Mouse (Mus musculus): ENCODE data around the gene Ell2. TPM values are rescaled to one million over a fixed set of nuclear protein-coding genes. Genes with fewer than 3 reads are reported as not detected.
"Not testable (repeated sequence)": the region's sequence is repeated elsewhere in the genome, so short reads cannot be mapped to it uniquely, and the experiment has no call there.

Ell2 gene
- polyA plus RNA-seq, 1 experiment from 2014 or later = 34.2 TPM

GRCm38 (mm10) chr13:75710152-75710551 is 3.6 kb downstream of the Ell2 start:
- Histone ChIP-seq H3K27ac (replicated peaks) (peak overlapping the region; percentile 93), H3K36me3 (replicated peaks) (peaks cover 23% of the 10 kb centered on the region), H3K4me1 (replicated peaks) (peaks cover 70% of the 10 kb centered on the region), H3K4me3 (replicated peaks) (peak overlapping the region; percentile 95), H3K9ac (peak overlapping the region; percentile 99), H3K9me3 (replicated peaks) (no peaks in the 10 kb centered on the region), H3K27me3 (no peaks in the 10 kb centered on the region), H3K4me2 (peak overlapping the region; percentile 72)
- ATAC-seq (ENCODE audit: insufficient read depth) = no peak
- WGBS (ENCODE audit: insufficient replicate concordance) = 34% methylated on average over 6 of the region's 6 CpGs

DNA sequence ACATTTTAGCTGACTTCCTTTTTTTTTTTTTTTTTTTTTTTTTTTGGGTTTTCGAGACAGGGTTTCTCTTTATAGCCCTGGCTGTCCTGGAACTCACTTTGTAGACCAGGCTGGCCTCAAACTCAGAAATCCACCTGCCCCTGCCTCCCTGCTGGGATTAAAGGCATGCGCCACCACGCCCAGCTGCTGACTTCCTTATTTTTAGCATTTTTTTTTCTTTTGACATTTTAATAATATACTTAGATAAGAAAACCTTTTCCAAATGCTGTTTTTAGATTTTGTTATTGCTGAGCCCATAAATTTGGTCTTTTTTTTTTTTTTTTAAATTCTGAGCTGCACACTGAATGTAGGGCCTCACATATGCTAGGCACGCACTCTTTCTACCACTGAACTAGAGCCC is 5.0 kb downstream of the Ell2 start:
- WGBS (ENCODE audit: insufficient replicate concordance) = 59% methylated on average over 4 of the region's 4 CpGs
- Histone ChIP-seq H3K4me3 (replicated peaks) (peak overlapping the region; percentile 21), H3K27ac (replicated peaks) (peak overlapping the region; percentile 53; the same call in 1 of the 2 replicates), H3K4me2 (peak overlapping the region; percentile 72), H3K36me3 (replicated peaks) (peaks cover 23% of the 10 kb centered on the region), H3K4me1 (replicated peaks) (peaks cover 76% of the 10 kb centered on the region)
- H3K9ac ChIP-seq; H3K27me3 ChIP-seq; ATAC-seq (ENCODE audit: insufficient read depth); H3K9me3 ChIP-seq (replicated peaks): not testable (repeated sequence)

DNA sequence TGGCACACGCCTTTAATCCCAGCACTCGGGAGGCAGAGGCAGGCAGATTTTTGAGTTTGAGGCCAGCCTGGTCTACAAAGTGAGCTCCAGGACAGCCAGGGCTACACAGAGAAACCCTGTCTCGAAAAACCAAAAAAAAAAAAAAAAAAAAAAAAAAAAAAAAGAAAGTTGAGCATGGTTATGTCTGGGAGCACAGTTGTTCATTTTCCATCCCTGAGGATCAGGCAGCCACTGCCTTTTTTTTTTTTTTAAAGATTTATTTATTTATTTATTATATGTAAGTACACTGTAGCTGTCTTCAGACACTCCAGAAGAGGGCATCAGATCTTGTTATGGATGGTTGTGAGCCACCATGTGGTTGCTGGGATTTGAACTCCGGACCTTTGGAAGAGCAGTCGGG is 6.0 kb downstream of the Ell2 start:
- H3K27me3 ChIP-seq; H3K9ac ChIP-seq; H3K4me3 ChIP-seq (replicated peaks); H3K9me3 ChIP-seq (replicated peaks); H3K27ac ChIP-seq (replicated peaks); ATAC-seq (ENCODE audit: insufficient read depth): not testable (repeated sequence)
- Histone ChIP-seq H3K36me3 (replicated peaks) (peaks cover 23% of the 10 kb centered on the region), H3K4me1 (replicated peaks) (peaks cover 80% of the 10 kb centered on the region), H3K4me2 (peak overlapping the region; percentile 72; the same call in 1 of the 2 replicates)
- 77% methylated on average over 5 of the region's 5 CpGs for WGBS (ENCODE audit: insufficient replicate concordance)

GRCm38 (mm10) chr13:75714407-75714806 is 7.8 kb downstream of the Ell2 start:
- 0 out of 2 replicates have a peak overlapping the region, but pooled peaks have one; percentile 3 for H3K9ac ChIP-seq
- peak overlapping the region; percentile 3; the same call in 1 of the 2 replicates for H3K4me3 ChIP-seq (replicated peaks)
- H3K36me3 ChIP-seq (replicated peaks) = peaks cover 27% of the 10 kb centered on the region
- no peaks in the 10 kb centered on the region for H3K9me3 ChIP-seq (replicated peaks)
- peak overlapping the region; percentile 72 for H3K27ac ChIP-seq (replicated peaks)
- ATAC-seq (ENCODE audit: insufficient read depth) = no peak
- H3K4me1 ChIP-seq (replicated peaks) = peaks cover 92% of the 10 kb centered on the region
- H3K27me3 ChIP-seq = no peaks in the 10 kb centered on the region
- peak overlapping the region; percentile 36 for H3K4me2 ChIP-seq
- WGBS (ENCODE audit: insufficient replicate concordance) = 78% methylated on average over 6 of the region's 6 CpGs

- H3K4me3 ChIP-seq (replicated peaks) = peak overlapping the region; percentile 20
- peak overlapping the region; percentile 57 for H3K4me2 ChIP-seq
- no peaks in the 10 kb centered on the region for H3K27me3 ChIP-seq
- ATAC-seq (ENCODE audit: insufficient read depth) = peak; percentile 75
- H3K9me3 ChIP-seq (replicated peaks) = no peaks in the 10 kb centered on the region
- peak overlapping the region; percentile 13 for H3K9ac ChIP-seq
- H3K4me1 ChIP-seq (replicated peaks) = peaks cover 94% of the 10 kb centered on the region
- H3K27ac ChIP-seq (replicated peaks) = peak overlapping the region; percentile 77
- peaks cover 33% of the 10 kb centered on the region for H3K36me3 ChIP-seq (replicated peaks)
- WGBS (ENCODE audit: insufficient replicate concordance) = 24% methylated on average over 3 of the region's 3 CpGs
Measured at GRCm38 (mm10) chr13:75717638-75718302, 11.2 kb downstream of the Ell2 start.

DNA sequence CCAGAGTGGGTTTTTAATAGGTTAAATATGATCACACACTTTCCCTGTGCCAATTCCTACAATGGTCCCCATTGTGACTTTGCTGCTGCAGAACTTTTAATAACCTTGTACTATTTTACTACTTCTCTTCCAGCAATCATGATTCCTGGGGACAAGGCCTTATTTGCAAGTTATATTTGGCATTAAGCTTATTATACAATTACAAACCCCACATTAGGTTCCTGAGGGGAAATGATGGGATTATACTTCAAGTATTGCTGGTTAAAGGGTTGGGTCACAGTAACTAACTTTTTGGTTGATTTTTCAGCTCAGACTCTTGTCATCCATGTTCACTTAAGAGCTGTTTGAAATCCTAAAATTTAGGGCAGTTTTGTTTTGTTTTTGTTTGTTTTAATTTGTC is 11.8 kb downstream of the Ell2 start:
- no peak for ATAC-seq (ENCODE audit: insufficient read depth)
- Histone ChIP-seq H3K9me3 (replicated peaks) (no peaks in the 10 kb centered on the region), H3K9ac (peak overlapping the region; percentile 13), H3K4me1 (replicated peaks) (peaks cover 94% of the 10 kb centered on the region), H3K4me2 (peak overlapping the region; percentile 57), H3K36me3 (replicated peaks) (peaks cover 32% of the 10 kb centered on the region), H3K27me3 (no peaks in the 10 kb centered on the region), H3K27ac (replicated peaks) (peak overlapping the region; percentile 77), H3K4me3 (replicated peaks) (peak overlapping the region; percentile 20)

DNA sequence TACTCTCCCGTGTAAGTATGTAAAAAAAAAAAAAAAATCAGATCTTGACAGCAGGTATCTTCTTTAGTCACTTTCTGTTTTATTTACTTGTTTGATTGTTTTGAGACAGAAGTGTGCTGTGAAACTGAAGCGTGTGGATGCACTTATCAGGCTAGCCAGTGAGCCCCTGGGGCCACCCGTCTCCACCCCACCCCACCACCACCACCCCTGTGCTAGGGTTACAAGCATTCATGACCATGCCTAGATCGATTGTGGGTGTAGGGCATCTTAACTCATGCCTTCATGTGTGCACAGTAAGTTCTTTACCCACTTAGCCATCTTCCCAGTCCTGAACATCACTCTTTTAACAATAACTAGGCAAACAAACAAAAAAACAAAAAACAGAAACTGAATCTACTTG is 13.1 kb downstream of the Ell2 start:
- H3K9me3 ChIP-seq (replicated peaks) = no peaks in the 10 kb centered on the region
- H3K27me3 ChIP-seq = no peaks in the 10 kb centered on the region
- peaks cover 34% of the 10 kb centered on the region for H3K36me3 ChIP-seq (replicated peaks)
- H3K4me3 ChIP-seq (replicated peaks) = peak overlapping the region; percentile 32
- H3K4me1 ChIP-seq (replicated peaks) = peaks cover 93% of the 10 kb centered on the region
- whole genome bisulfite sequencing (ENCODE audit: insufficient replicate concordance) = 19% methylated on average over 4 of the region's 4 CpGs
- peak overlapping the region; percentile 67 for H3K4me2 ChIP-seq
- peak; percentile 89 for ATAC-seq (ENCODE audit: insufficient read depth)
- peak overlapping the region; percentile 84 for H3K27ac ChIP-seq (replicated peaks)
- peak overlapping the region; percentile 25; the same call in 1 of the 2 replicates for H3K9ac ChIP-seq

GRCm38 (mm10) chr13:75726569-75727373 is 20.2 kb downstream of the Ell2 start:
- H3K4me3 ChIP-seq (replicated peaks) = no peak overlapping the region
- peaks cover 53% of the 10 kb centered on the region for H3K36me3 ChIP-seq (replicated peaks)
- ATAC-seq (ENCODE audit: insufficient read depth) = no peak
- H3K9me3 ChIP-seq (replicated peaks) = no peaks in the 10 kb centered on the region
- peaks cover 78% of the 10 kb centered on the region for H3K4me1 ChIP-seq (replicated peaks)
- peak overlapping the region; percentile 32; the same call in 1 of the 2 replicates for H3K4me2 ChIP-seq
- WGBS (ENCODE audit: insufficient replicate concordance) = 64% methylated on average over 4 of the region's 4 CpGs
- H3K27me3 ChIP-seq = no peaks in the 10 kb centered on the region
- H3K27ac ChIP-seq (replicated peaks) = peak overlapping the region; percentile 21
- H3K9ac ChIP-seq = peak overlapping the region; percentile 12; the same call in 1 of the 2 replicates

DNA sequence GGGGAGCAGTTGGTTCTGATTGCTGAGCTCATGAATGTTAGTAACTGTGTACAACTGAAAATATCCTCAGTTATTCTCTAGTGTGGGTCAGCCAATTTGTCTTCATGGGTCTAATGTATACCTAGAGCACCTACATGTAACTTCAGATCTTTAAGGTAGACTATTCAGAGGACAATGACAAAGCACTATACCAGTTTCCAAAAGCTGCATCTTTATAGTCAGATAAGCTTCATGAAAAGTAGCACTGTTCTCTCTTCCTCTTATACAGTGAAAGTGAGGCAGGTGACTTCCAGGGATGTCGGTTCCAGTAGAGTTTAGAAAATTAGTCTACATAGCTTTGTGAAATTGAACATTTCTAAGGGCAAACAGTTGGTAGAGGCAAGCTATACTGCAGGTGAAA is 21.4 kb downstream of the Ell2 start:
- no peaks in the 10 kb centered on the region for H3K9me3 ChIP-seq (replicated peaks)
- no peaks in the 10 kb centered on the region for H3K27me3 ChIP-seq
- peaks cover 52% of the 10 kb centered on the region for H3K36me3 ChIP-seq (replicated peaks)
- H3K27ac ChIP-seq (replicated peaks) = peak overlapping the region; percentile 81
- no peak overlapping the region for H3K4me3 ChIP-seq (replicated peaks)
- ATAC-seq (ENCODE audit: insufficient read depth) = peak; percentile 53
- peaks cover 80% of the 10 kb centered on the region for H3K4me1 ChIP-seq (replicated peaks)
- peak overlapping the region; percentile 28 for H3K4me2 ChIP-seq
- 50% methylated on average over 1 of the region's 1 CpGs for WGBS (ENCODE audit: insufficient replicate concordance)
- no peak overlapping the region for H3K9ac ChIP-seq

- Histone ChIP-seq H3K36me3 (replicated peaks) (peaks cover 35% of the 10 kb centered on the region), H3K4me2 (peak overlapping the region; percentile 48), H3K9ac (peak overlapping the region; percentile 23; the same call in 1 of the 2 replicates), H3K27me3 (no peaks in the 10 kb centered on the region), H3K4me3 (replicated peaks) (no peak overlapping the region), H3K4me1 (replicated peaks) (peaks cover 79% of the 10 kb centered on the region), H3K27ac (replicated peaks) (peak overlapping the region; percentile 84), H3K9me3 (replicated peaks) (no peaks in the 10 kb centered on the region)
- 53% methylated on average over 1 of the region's 1 CpGs for WGBS (ENCODE audit: insufficient replicate concordance)
- peak; percentile 41 for ATAC-seq (ENCODE audit: insufficient read depth)
Measured at GRCm38 (mm10) chr13:75729834-75730233, 23.3 kb downstream of the Ell2 start.

DNA sequence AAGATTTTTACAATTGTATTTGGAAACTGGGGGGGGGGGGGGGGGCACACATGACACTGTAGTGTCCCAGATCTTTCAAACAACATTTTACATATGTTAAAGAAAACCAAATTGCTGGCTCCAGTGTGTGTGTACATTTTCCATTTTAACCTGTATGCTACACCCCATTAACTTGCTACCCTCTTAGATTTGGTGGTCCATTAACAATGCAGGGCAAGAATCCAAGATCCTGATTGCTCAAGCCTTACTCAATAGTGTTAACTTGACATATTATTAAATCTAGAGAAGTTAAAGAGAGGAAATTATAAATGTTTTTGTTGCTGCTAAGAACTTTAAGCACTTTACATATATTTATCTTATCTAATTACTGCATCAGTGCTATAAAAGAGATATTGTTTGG is 24.2 kb downstream of the Ell2 start:
- no peak overlapping the region for H3K9ac ChIP-seq
- H3K27me3 ChIP-seq = no peaks in the 10 kb centered on the region
- H3K4me2 ChIP-seq = no peak overlapping the region
- H3K36me3 ChIP-seq (replicated peaks) = peaks cover 37% of the 10 kb centered on the region
- peaks cover 83% of the 10 kb centered on the region for H3K4me1 ChIP-seq (replicated peaks)
- no peak for ATAC-seq (ENCODE audit: insufficient read depth)
- peak overlapping the region; percentile 85 for H3K27ac ChIP-seq (replicated peaks)
- H3K4me3 ChIP-seq (replicated peaks) = no peak overlapping the region
- H3K9me3 ChIP-seq (replicated peaks) = no peaks in the 10 kb centered on the region

All from liver, embryonic 15.5 days (tissue).